Mouse (Mus musculus) lung, postnatal 0 days (tissue): ENCODE measurements around the gene Gm44973.

Source experiments
- CTCF ChIP-seq: IDR thresholded peaks from 2 replicates; pipeline ENCODE4 v1.5.1; 2016; ENCODE audit warnings: antibody characterized with exemption, mild to moderate bottlenecking
- EP300 ChIP-seq: IDR thresholded peaks from 2 replicates; pipeline ENCODE4 v1.6.1; 2016; ENCODE audit warnings: antibody characterized with exemption, mild to moderate bottlenecking, control low read depth

DNA sequence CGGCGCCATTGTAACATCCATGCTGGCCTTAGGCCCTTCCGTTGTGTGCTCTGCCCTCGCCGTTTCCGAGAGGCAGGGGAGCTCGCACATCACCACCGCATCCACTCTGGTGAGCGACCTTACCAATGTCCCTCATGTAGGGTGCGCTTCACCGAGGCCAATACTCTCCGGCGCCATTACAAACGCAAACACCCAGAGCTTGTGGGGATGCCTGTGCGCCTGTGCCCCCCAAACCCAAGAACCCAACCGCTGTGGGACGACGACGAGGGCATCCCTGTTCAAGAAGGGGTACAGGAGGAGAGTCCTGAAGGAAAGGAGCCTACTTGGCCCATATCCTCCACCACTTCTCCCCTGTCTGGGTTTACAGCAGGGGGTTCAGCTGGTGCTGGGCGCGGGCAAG, 2.6 kb downstream of the Gm44973 start:
- no peak for TF ChIP-seq CTCF
- no peak for TF ChIP-seq EP300
